ENCODE assay signal across 9 mouse cellular contexts in the genomic region with DNA sequence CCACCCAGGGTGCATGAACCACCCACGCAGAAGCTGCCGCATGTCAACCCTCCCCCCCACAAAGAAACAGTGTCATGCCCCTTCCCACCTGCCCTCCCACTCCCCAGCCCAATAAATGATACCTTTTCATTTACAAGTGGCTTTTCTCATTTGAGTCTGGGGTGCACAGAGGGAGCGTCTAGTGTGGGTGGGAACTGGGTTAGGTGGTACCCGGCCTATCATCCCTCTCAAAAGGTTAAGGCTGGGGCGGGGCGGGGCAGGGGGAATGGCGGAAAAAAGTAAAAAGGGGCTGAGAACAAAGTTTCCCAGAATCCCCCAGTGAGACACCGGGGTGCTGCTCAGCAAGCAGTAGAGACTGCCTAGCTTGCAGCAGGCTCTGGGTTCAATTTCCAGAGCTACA. TPM values are rescaled to one million over a fixed set of nuclear protein-coding genes. Genes with fewer than 3 reads are reported as not detected.
DNase-seq lines count a peak whose midpoint lies in the region; ATAC-seq and TF ChIP-seq lines count a peak whose summit lies in the region.
"Had no signal": no experiment of that assay in that cellular context is flagged by ENCODE, and none has a peak within 500 bp of the region (broad histone marks: within the 10 kb centered on the region; RNA-seq: fewer than 3 reads in every experiment).

No protein-coding gene starts in this region.

- intact Hi-C loops in gastrocnemius, adult 2 months (cut with DNase I): no loop called here

- ATAC-seq in hindbrain, embryonic 14.5 days (ENCODE audit: low FRiP score): 0 out of 2 replicates have a peak, but pooled peaks have one; percentile 4
- ATAC-seq in midbrain, embryonic 11.5 days (ENCODE audit: low FRiP score): peak; percentile 36
- no peak for ATAC-seq in frontal cortex, adult (ENCODE audit: low TSS enrichment)

- no peak overlapping the region for H3K9ac ChIP-seq in hindbrain, embryonic 14.5 days
- peak overlapping the region; percentile 37; the same call in 1 of the 2 replicates for H3K9ac ChIP-seq in midbrain, embryonic 11.5 days (ENCODE audit: low read length)

- under 1% methylated on average over 8 of the region's 8 CpGs for WGBS in hindbrain, embryonic 14.5 days
- WGBS in midbrain, embryonic 11.5 days: 0% methylated on average over 8 of the region's 8 CpGs

- peak overlapping the region; percentile 50 for H3K4me2 ChIP-seq in hindbrain, embryonic 14.5 days (replicated peaks)
- peak overlapping the region; percentile 42 for H3K4me2 ChIP-seq in midbrain, embryonic 11.5 days

- DNase-seq in gastrocnemius, adult 2 months: no peak
- DNase-seq in gastrocnemius, postnatal 10 days: no peak
- peak; percentile 88 for DNase-seq in R1 (ENCODE audit: low read depth, low spot score)
- DNase-seq in hindbrain, embryonic 14.5 days (ENCODE audit: low spot score): no peak
- no peak for DNase-seq in midbrain, embryonic 11.5 days (ENCODE audit: low spot score, missing footprints)
- no peak for DNase-seq in cerebellum, postnatal 14 days
- no peak for DNase-seq in thymus, postnatal 36 days

- no peaks in the 10 kb centered on the region for H3K9me3 ChIP-seq in hindbrain, embryonic 14.5 days (ENCODE audit: control insufficient read depth, low read length)
- H3K9me3 ChIP-seq in midbrain, embryonic 11.5 days (ENCODE audit: control insufficient read depth, low read length): no peaks in the 10 kb centered on the region

- no peak for TF ChIP-seq CTCF in gastrocnemius, adult 2 months (IDR thresholded peaks at IDR 0.05)

- H3K36me3 ChIP-seq in hindbrain, embryonic 14.5 days (replicated peaks; ENCODE audit: control insufficient read depth, insufficient read depth): no peaks in the 10 kb centered on the region
- H3K36me3 ChIP-seq in midbrain, embryonic 11.5 days (ENCODE audit: control insufficient read depth, insufficient read depth, low read length): no peaks in the 10 kb centered on the region

- H3K27me3 ChIP-seq in hindbrain, embryonic 14.5 days (ENCODE audit: control insufficient read depth, insufficient read depth, low read length): peaks cover 56% of the 10 kb centered on the region
- H3K27me3 ChIP-seq in midbrain, embryonic 11.5 days (ENCODE audit: control insufficient read depth, insufficient read depth, low read length): peaks cover 26% of the 10 kb centered on the region

- H3K4me1 ChIP-seq in hindbrain, embryonic 14.5 days (replicated peaks; ENCODE audit: control insufficient read depth, insufficient read depth, low read length): no peaks in the 10 kb centered on the region; the same call in 1 of the 2 replicates
- H3K4me1 ChIP-seq in midbrain, embryonic 11.5 days (ENCODE audit: control insufficient read depth, insufficient read depth, low read length): peaks cover 26% of the 10 kb centered on the region

- peak overlapping the region; percentile 56 for H3K4me3 ChIP-seq in gastrocnemius, adult 2 months
- peak overlapping the region; percentile 24 for H3K4me3 ChIP-seq in hindbrain, embryonic 14.5 days (replicated peaks; ENCODE audit: low read length)
- H3K4me3 ChIP-seq in midbrain, embryonic 11.5 days (ENCODE audit: low read depth, low read length): peak overlapping the region; percentile 24

- H3K27ac ChIP-seq in gastrocnemius, adult 2 months: no peak overlapping the region
- no peak overlapping the region for H3K27ac ChIP-seq in hindbrain, embryonic 14.5 days
- no peak overlapping the region for H3K27ac ChIP-seq in midbrain, embryonic 11.5 days (ENCODE audit: low read depth, low read length)

RNA-seq across cellular contexts. Expression of a gene that starts 14.2 kb away (rescaled TPM):
- 1 to 10 TPM; 3.0 to 3.6 TPM for total RNA-seq in gastrocnemius, adult 2 months (2021)
- 1 to 10 TPM; 1.4 to 1.6 TPM for total RNA-seq in gastrocnemius, postnatal 10 days (2021)
- polyA plus RNA-seq in hindbrain, embryonic 14.5 days (2014; fragmentation: Nextera tagmentation; extraction: Ambion mirVana): 7.2 and 8.6 TPM in 2 replicates
- polyA plus RNA-seq in midbrain, embryonic 11.5 days (2014; fragmentation: Nextera tagmentation; extraction: Ambion mirVana): 0.86 and 1.3 TPM in 2 replicates

RNA-seq across cellular contexts. Expression of a gene that starts 32.4 kb away (rescaled TPM):
- under 1 TPM in 1 of 2 experiments, not detected in 1; 0.20 TPM for total RNA-seq in gastrocnemius, adult 2 months (2021)
- under 1 TPM in 1 of 2 experiments, not detected in 1; 0.99 TPM for total RNA-seq in gastrocnemius, postnatal 10 days (2021)
- polyA plus RNA-seq in hindbrain, embryonic 14.5 days (2014; fragmentation: Nextera tagmentation; extraction: Ambion mirVana): 0.81 and 1.0 TPM in 2 replicates
- polyA plus RNA-seq in midbrain, embryonic 11.5 days (2014; fragmentation: Nextera tagmentation; extraction: Ambion mirVana): 0.21 and 0.33 TPM in 2 replicates
- total RNA-seq: layer of hippocampus, postnatal 25 days had no signal

RNA-seq across cellular contexts. Expression of a gene that starts 50.9 kb away (rescaled TPM):
- 10 to 100 TPM; 40.6 to 42.7 TPM for total RNA-seq in gastrocnemius, adult 2 months (2021)
- total RNA-seq in gastrocnemius, postnatal 10 days (2021): 10 to 100 TPM; 27.4 to 35.4 TPM
- polyA plus RNA-seq in hindbrain, embryonic 14.5 days (2014; fragmentation: Nextera tagmentation; extraction: Ambion mirVana): 50.7 and 53.6 TPM in 2 replicates
- 63.8 and 69.6 TPM in 2 replicates for polyA plus RNA-seq in midbrain, embryonic 11.5 days (2014; fragmentation: Nextera tagmentation; extraction: Ambion mirVana)

RNA-seq across cellular contexts. Expression of a gene that starts 56.0 kb away (rescaled TPM):
- 1 to 10 TPM; 4.1 to 5.1 TPM for total RNA-seq in gastrocnemius, adult 2 months (2021)
- total RNA-seq in gastrocnemius, postnatal 10 days (2021): 10 to 100 TPM in 1 of 2 experiments, 1 to 10 TPM in 1; 8.1 to 14.7 TPM
- polyA plus RNA-seq in hindbrain, embryonic 14.5 days (2014; fragmentation: Nextera tagmentation; extraction: Ambion mirVana): 14.0 and 17.9 TPM in 2 replicates
- 51.8 and 58.5 TPM in 2 replicates for polyA plus RNA-seq in midbrain, embryonic 11.5 days (2014; fragmentation: Nextera tagmentation; extraction: Ambion mirVana)
